Mouse (Mus musculus) fibroblast of lung, adult 2 months (primary cell): ENCODE measurements at regions not wholly inside any gene's neighbourhood (a gene's known extent, or its start where the extent isn't known, plus 50 kb on each side); places are given as distances from the start of the nearest gene placed in this dataset.

Experiments used
- DNase-seq: peaks from one replicate; pipeline ENCODE4 v3.0.0-alpha.2; 2011; ENCODE audit warnings: low read depth

DNA sequence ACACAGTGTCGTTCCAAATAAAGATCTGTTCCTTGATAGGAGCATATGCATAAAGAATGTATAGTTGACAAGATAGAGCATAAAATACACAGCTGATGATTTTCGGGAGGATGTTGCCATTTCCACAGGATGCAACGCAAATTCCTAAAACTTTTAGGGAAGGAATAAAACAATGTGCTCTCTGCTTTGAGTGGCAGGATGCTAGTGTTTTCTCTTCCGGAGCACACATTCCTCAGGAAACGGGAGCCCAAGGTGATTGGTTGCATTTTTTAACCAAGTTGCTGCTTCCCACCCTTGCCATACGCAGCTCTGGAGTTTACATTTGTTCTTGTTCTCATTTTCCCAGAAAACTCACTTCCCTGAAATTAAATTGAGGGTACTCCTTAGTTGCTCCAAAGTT, 116.8 kb upstream of the Arhgap28 start:
- no peak for DNase-seq

DNA sequence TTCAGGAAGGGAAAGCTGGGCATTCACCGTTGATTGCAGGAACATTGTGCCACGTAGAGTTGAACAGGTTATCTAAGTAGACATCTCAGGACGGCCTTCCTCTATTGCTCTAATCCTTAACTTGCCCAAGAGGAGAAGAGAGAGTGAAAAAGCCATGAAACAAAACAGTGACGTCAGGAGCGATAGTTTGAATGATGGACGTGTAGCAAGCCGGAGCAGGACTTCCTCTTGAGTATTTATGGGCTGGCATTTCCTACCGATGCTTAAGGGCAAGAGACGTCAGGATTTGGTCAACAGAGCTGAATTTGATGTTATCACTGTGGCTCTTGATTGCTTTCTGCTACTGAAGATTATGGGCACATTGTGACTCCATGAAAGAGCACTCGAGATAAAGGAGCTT, 130.5 kb upstream of the Arhgap28 start:
- no peak for DNase-seq

DNA sequence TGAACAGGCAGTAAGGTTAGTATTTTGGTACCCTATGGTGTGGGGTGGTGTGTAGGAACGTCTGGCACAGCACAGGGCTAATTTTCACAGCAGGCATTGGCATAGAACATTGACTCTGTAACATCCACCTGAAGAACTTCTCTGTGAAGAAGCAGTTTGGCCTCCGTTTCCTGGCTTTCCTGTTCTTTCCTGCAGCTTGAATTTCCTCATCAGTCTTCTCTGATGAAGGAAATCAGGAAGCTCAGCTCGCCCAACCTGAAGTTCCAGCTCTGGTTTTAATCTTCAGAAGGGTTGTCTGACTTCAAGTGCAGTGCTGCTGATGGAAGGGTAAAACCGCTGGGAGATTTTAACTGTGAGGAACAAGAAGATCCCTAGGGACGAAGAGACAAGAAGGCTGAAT, 131.5 kb upstream of the Arhgap28 start:
- DNase-seq: no peak

DNA sequence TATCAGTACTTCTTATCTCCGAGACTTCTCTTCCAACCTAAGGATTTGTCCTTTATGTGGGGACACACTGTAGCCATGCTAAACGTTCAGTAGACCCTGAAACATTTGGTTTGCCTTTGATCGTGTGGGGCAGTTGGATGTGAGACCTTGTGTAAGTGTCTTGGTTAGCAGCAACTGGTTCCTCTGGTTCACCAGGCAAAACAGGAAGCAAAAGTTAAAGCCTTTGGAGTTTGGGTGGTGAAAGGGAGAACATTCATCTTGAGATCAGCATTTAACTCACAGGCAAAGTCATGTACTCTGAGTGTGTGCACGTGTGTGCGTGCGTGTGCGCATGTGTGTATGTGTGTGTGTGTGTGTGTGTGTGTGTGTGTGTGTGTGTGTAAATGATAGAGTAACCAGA, 130.3 kb upstream of the L3mbtl4 start:
- no peak for DNase-seq

DNA sequence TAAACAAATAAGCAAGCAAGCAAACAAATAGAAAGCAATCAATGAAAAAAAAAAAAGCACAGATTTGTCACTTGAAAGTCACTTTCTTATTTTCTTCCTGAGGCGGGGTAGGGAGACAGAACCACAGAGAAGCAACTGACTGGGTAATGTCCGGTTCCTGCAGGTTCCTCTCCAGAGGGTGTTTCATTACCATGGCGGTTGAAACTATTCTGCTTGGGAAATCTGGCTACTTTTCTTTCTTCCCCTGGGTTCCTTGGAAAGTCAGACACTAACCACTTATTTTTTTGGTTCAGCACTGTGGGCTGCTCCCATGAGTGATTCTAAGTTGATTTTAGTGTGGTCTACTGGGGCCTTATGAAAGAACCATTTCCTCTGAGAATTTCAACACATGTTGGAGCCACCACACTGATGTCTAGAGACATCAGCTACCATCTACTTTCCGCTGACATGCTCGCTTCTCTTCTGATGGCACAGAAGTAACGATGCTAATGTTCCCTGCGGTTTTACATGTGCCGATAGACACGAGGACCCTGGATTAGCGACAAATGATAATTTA, 124.3 kb upstream of the L3mbtl4 start:
- DNase-seq: no peak

DNA sequence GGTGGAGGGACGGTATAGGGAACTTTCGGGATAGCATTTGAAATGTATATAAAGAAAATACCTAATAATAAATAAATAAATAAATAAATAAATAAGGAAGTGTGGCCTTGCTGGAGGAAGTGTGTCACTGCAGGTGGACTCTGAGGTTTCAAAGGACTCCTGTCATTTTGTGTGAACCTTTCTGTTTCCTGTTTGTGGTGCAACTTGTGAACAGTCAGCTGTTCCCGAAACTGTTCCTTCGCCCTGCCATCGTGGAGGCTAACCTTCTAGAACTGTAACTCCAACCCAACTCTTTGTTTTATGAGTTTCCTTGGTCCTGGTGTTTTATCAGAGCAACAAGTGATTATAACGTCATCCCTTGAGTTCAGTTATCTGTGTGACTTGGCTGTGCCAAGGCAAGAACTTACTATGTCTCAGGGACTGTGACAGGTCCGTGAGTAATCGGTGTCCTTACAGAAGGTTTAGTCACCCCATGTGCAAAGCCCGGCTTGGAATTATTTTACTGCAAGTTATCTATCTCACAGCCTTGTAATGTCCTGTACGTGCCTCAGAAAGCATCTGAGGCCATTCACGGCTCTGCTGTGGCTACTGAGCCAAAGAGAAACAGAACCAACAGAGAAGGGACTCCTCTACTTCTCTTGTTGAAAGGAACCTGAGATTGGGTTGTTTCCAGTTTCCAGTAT, 121.0 kb upstream of the L3mbtl4 start:
- peak; percentile 37 for DNase-seq

- DNase-seq: no peak
These were observed 118.7 kb upstream of the L3mbtl4 start for GRCm38 (mm10) chr17:68154879-68155278.

DNA sequence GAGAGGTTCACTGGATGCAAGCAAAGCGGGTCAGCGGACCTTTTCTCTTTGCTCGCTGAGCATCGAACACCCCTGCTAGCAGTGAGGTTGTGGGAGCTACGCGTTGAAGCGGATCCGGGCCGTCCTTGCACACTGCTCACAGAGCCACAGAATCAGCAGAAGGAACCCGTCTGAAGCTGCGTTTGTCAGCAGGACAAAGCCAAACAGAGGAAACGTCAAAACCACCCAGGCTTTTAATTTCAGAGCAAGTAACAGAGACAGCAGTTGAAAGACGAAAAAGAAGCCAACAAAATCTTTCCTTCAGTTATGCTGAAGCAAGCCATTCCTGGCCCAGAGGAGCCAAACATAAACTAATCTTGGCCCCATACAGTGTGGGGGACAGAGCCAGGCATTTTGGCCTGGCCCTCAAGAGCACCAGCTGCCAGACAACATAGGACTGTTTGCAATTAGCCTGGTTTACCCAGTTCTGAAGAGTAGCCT, 115.4 kb upstream of the L3mbtl4 start:
- peak; percentile 79 for DNase-seq

DNA sequence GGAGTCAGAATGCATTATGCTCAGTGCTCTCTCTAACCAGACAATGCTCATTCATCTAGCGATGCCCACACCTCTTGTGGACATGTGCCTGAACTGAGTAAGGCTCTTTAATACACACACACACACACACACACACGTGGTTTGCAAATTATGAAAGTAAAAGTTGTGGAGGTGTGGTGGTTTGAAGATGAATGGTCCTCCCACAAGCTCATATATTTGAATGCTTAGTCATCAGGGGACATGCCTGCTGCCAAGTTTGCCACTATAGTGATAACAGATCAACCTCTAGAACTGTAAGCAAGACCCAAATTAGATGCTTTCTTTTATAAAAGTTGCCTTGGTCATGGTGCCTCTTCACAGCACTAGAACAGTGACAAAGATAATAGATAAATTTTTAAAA, 112.5 kb upstream of the L3mbtl4 start:
- no peak for DNase-seq

DNA sequence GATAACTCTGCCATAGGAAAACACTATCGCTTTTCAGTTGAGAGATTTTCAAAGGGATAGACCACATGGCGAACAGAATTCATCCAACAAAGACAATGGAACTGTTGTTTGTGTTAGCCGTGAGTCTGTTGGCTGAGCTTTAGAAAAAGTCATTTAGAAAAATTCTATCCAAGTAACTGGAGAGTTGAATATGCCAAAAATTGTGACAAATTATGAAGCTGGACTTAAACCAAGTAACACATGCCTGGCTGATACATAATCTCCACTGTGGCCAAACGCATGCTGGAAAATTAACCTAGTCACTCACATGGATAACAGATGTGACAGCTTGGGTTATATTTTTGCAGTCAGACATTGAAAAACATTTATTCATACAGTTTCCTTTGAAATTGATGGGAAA, 110.1 kb upstream of the L3mbtl4 start:
- DNase-seq: peak; percentile 95

GRCm38 (mm10) chr17:68164666-68165065, 108.9 kb upstream of the L3mbtl4 start:
- DNase-seq: no peak

- DNase-seq: peak; percentile 36
These were observed 108.3 kb upstream of the L3mbtl4 start for GRCm38 (mm10) chr17:68165171-68165825.

DNA sequence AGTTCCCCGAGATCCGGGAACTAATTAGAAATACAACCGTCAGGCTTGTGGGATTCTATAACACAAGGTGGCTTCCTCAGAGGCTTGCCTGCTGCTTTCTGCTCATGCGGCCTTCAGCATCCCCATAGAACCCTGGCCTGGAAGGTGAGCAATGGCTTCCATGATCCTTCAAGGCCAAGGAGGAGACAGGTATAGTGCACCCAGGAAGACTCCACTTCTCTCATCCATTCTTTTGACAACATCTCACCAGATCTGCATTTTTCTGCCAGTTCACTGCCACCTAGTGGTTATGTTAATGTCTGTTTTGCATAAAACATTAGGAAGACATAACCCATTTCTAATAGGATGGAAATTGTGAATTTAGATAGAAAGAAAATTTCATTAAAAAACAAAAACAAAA, 107.2 kb upstream of the L3mbtl4 start:
- no peak for DNase-seq

DNA sequence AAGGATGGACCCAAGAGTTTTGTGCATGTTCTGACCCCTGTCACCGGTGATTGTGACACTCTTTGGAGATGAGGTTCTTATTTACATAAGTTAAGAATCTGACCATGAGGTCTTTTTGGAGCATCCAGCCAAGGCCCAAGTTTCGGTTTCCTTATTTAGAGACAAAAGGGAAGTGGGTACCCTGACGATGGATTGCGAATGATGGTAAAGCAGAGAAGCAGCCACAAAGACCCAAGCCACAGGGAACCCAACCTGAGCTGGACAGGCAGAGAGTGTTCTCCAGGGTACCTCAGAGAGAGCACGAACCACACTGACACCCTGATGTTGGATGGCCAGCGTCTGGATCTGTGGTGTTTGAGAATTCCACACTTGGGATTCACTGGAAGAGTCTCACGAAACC, 100.8 kb upstream of the L3mbtl4 start:
- no peak for DNase-seq

DNA sequence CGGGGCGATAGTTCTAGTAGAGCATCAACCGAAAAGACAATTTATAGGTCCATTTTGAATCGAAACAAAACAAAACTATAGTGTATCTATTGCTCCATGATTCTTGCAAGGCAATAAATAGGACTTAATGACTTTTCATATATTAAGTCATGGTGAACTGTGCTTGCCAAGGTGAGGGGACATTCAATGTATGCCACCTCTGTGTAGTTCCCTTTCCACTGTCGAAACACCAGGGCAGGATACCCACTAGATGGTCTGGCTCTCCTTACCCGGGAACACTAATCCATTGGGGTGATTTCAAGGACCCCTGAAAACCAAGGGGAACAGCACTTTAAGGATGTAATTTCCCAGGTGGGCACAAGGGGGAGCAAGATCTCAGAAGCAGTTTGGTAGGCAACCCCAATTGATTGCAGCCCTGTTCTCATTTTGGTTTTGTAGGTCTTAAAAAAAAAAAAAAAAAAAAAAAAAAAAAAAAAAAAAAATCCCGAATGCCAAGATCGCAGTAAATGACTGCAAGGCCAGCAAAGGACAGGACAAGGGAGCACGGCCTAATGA, 96.9 kb upstream of the L3mbtl4 start:
- no peak for DNase-seq

DNA sequence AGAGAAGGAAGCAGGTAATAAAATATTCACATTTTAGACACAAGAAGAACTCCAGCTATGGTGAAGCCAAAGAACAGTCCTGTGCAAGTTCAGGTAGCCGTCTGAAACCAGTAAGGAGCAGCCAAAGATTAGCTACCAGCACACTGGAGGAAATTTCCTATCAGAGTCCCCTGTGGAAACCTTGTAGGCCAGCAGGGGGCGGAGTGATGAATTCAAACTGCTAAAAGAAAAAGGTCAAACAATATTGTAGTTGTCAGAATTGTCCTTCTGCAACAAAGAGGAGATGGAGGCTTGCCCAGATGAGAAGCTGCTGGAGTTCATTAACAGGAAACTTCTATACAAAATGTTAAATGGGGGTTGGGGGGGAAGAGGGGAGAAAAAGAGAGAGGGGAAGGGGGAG, 95.8 kb upstream of the L3mbtl4 start:
- DNase-seq: no peak

- DNase-seq: no peak
These were observed 88.2 kb upstream of the L3mbtl4 start for GRCm38 (mm10) chr17:68185385-68185784.

DNA sequence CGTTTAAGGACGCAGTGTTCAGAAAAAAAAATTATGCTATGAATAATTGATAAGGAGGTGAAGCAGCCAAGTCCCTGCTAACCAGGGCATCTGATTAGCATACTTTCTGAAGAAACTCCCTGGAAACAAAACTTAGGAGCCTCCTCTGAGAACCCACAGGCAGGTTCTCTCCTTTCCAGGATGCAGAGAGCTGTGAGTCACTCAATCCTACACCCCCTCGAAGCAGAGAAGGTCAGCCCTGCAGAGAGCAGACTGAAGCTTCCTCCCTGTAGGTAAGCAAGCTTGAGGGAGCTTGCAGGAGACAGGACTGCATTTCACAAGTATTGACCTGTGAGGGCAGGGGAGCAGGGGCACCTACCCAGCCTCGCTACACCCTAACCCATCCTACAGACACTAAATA, 83.7 kb upstream of the L3mbtl4 start:
- no peak for DNase-seq

- no peak for DNase-seq
These were observed 68.1 kb upstream of the L3mbtl4 start for GRCm38 (mm10) chr17:68205545-68205944.

DNA sequence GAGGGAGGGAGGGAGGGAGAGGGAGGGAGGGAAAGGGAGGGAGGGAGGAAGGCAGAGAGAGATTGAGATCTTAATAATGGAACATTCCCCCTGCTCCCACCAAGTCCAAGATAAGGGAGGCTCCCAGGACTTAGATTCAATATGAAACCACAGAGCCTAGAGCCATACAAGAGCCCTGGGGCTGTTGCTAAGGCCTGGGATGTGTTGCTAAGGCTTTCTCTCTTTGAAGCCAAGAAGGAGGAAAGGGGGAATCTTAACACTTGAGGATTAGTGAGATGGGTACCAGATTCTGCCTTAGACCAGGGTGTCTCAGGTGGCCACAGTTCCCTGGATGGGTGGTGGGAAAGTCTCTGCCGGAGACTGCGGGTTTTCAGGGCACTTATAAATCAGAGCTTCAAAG, 64.8 kb upstream of the L3mbtl4 start:
- no peak for DNase-seq

DNA sequence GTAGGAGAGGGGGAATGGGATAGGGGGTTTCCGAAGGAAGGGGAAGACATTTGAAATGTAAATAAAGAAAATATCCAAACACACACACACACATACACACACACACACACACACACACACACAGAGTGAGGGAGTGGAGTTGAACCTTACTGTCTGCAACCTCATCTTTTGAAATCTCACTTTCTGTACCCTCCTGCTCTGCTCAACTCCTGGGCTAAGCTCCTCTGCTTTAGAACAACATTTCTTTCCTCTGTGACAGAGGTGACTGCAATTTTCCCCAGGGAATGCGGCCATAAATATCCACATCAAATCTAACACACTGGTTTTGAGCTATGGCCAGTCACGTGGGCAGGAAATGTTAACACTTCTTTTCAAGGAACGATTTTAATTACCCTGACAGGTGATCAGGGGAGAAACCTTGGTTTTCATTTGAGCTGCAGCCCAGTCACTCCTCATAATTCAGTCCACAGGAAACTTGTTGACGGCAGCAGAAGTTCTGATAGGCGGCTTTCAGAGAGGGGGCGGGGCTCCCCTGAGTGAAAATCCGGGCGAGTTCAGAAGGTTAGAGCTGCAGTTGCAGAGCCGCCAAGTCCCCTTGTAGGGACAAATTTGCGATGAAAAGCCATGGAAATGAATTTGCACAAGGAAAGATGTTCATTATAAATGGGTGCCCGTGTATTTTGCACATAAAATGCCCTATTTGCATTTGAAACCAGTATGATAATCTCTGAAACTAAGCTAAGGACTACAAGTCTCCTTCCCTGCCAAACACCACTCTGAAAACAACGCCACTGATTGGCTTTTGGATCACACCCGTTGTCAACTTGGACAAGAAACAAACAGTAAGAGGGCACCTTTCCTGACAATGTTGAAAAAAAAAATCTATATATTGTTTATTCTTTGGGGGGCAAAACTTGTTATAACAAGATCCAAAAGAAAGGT, 63.0 kb upstream of the L3mbtl4 start:
- DNase-seq: no peak

DNA sequence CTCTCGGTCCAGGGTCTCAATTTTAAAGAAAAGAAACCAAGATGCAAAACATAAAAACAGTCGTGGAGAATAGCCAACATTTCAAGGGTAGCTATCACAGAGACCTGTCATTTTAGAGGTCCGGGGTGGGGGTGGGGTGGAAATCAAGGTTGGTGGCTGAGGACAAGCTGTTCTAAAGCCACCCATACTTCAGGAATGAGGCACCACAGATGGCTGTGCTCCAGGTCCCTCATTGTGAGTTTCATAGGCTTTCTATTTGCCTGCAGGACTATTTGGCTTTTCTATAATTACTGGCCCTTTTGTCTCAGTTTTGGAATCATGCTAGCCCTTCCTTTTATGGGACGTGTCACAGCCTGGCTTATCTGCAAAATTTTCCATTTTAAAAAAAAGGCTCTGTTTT, 55.4 kb upstream of the L3mbtl4 start:
- DNase-seq: no peak
